Mouse (Mus musculus) liver, embryonic 13.5 days (tissue): ENCODE results near the gene Ube2g1. TPM values are rescaled to one million over a fixed set of nuclear protein-coding genes. Genes with fewer than 3 reads are reported as not detected.

Experiments
- ATAC-seq: fragments of 200-750 bp; cut with Nextera tagmentation; 2 replicates; pipeline ENCODE4 v1.8.0; 2017; ENCODE audit warnings: low read depth, mild to moderate bottlenecking, moderate number of reproducible peaks, moderate library complexity
- DNase-seq: peaks from one replicate; pipeline ENCODE4 v3.0.0; 2022
- H3K27ac ChIP-seq: fragments of 300-500 bp; sonication (generic); 2 replicates; pipeline ENCODE4 v1.5.1; 2015; ENCODE audit warnings: moderate library complexity, mild to moderate bottlenecking, inconsistent platforms
- H3K27me3 ChIP-seq: fragments of 300-500 bp; sonication (generic); 2 replicates; pipeline ENCODE4 v1.6.1; 2015; ENCODE audit warnings: mild to moderate bottlenecking, inconsistent platforms
- H3K36me3 ChIP-seq: fragments of 300-500 bp; sonication (generic); 2 replicates; pipeline ENCODE4 v1.6.1; 2015; ENCODE audit warnings: mild to moderate bottlenecking, inconsistent platforms
- H3K4me1 ChIP-seq: fragments of 300-500 bp; sonication (generic); replicated peaks from 2 replicates; pipeline ENCODE4 v1.6.1; 2015; ENCODE audit warnings: inconsistent platforms
- H3K4me2 ChIP-seq: fragments of 300-500 bp; sonication (generic); 2 replicates; pipeline ENCODE4 v1.6.1; 2015; ENCODE audit warnings: inconsistent platforms, mild to moderate bottlenecking, moderate library complexity
- H3K4me3 ChIP-seq: fragments of 300-500 bp; sonication (generic); replicated peaks from 2 replicates; pipeline ENCODE4 v1.5.1; 2015; ENCODE audit warnings: mild to moderate bottlenecking, inconsistent platforms
- H3K9ac ChIP-seq: fragments of 300-500 bp; sonication (generic); 2 replicates; pipeline ENCODE4 v1.6.1; 2015; ENCODE audit warnings: mild to moderate bottlenecking, inconsistent platforms
- H3K9me3 ChIP-seq: fragments of 300-500 bp; sonication (generic); replicated peaks from 2 replicates; pipeline ENCODE4 v1.6.1; 2016; ENCODE audit warnings: inconsistent platforms
- WGBS: fragments of 180-500 bp; shearing (Covaris S2); methylation state at CpG from one replicate; pipeline ENCODE4 v1.1.7; 2015; ENCODE audit not compliant: insufficient replicate concordance; 5-methylcytosine and 5-hydroxymethylcytosine counted together
- polyA plus RNA-seq: library from polyadenylated mRNA; unstranded; fragments of >200 nt; fragmentation: Nextera tagmentation; extraction: Ambion mirVana; gene quantifications from 2 replicates; pipeline ENCODE4 v1.2.1, GENCODE M21; 2015

Ube2g1 gene
- polyA plus RNA-seq, 1 experiment from 2014 or later, result 24.8 TPM

DNA sequence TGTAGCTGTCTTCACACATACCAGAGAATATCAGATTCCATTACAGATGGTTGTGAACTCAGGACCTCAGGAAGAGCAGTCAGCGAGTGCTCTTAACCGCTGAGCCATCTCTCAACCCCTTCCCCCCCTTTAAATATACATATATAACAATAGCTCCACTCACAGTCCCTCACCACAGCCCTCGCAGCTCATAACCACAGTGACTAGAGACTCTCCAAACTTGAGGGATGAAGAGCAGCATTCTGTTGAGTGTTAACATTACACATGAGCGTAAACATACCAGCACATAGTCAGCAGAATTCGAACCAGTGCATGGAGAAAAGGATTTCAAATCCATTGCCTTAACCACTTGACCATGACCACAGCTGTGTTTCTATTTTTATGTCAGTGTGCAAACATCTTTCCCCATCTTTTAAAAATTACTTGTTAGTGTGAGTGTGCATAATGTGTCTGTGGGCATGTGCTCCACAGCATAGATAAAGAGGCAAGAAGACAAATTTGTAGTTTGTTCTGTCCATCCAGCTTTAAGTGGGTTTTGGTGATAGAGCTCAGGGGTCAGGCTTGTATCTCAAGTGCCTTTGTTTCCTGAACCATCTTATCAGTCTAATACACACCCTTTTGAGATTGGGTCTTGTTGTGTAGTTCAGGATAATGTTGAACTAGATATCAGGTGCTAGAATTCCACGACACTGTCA, 64.4 kb downstream of the Ube2g1 start:
- H3K4me2 ChIP-seq, result no peak overlapping the region
- H3K27ac ChIP-seq, result peak overlapping the region; percentile 30; the same call in 1 of the 2 replicates
- DNase-seq (no peak), ATAC-seq (0 out of 2 replicates have a peak, but pooled peaks have one; percentile 31)
- peaks cover 18% of the 10 kb centered on the region for H3K4me1 ChIP-seq
- no peaks in the 10 kb centered on the region for H3K9me3 ChIP-seq
- no peak overlapping the region for H3K4me3 ChIP-seq
- H3K9ac ChIP-seq, result no peak overlapping the region
- H3K27me3 ChIP-seq, result no peaks in the 10 kb centered on the region
- peaks cover 6% of the 10 kb centered on the region for H3K36me3 ChIP-seq
- 36% methylated on average over 6 of the region's 6 CpGs for WGBS

DNA sequence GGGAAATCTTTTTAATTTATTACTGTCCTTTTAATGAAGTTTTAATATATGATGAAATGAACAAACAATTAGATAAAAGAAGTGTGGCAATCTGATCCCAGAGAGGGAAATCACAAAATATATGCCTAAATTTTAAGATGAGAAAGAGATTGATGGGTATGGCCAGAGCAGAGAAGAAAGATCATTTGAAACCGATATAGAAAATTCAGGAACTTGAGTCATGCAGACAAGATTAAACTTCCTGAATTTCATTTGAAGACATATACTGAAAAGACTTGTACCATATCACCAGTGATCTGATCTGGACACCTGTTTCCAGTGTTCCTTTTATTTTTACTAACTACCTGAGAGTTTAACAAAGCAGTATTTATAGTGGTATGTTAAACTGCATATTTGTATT, 65.4 kb downstream of the Ube2g1 start:
- peaks cover 18% of the 10 kb centered on the region for H3K4me1 ChIP-seq
- no peaks in the 10 kb centered on the region for H3K9me3 ChIP-seq
- H3K4me2 ChIP-seq, result no peak overlapping the region
- no peaks in the 10 kb centered on the region for H3K27me3 ChIP-seq
- H3K9ac ChIP-seq, result no peak overlapping the region
- no peak overlapping the region for H3K27ac ChIP-seq
- DNase-seq, result no peak
- no peak overlapping the region for H3K4me3 ChIP-seq
- H3K36me3 ChIP-seq, result peaks cover 6% of the 10 kb centered on the region
- 24% methylated on average over 1 of the region's 1 CpGs for WGBS
- ATAC-seq, result no peak

DNA sequence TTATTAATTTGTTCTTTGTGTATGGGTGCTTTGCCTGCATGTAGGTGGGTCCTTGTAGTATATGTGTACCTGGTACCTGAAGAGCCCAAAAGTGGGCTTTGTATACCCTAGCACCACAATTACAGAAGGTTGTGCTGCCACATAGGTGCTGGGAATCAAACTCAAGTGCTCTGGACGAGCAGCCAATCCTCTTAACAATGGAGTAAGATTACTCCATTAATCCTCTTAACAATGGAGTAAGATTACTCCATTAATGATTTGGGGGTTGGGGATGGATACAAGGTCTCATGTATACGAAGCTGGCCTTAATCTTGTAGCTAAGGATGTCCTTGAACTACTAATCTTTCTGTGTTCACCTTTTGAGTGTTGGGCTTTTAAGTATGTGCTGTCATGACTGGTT, 68.2 kb downstream of the Ube2g1 start:
- no peak overlapping the region for H3K4me2 ChIP-seq
- H3K4me1 ChIP-seq, result peaks cover 21% of the 10 kb centered on the region
- no peak for DNase-seq
- no peak overlapping the region for H3K27ac ChIP-seq
- 72% methylated on average over 2 of the region's 2 CpGs for WGBS
- 0 out of 2 replicates have a peak, but pooled peaks cover 3% of the 10 kb centered on the region for H3K36me3 ChIP-seq
- H3K27me3 ChIP-seq, result no peaks in the 10 kb centered on the region
- H3K9me3 ChIP-seq, result no peaks in the 10 kb centered on the region
- no peak for ATAC-seq
- no peak overlapping the region for H3K9ac ChIP-seq
- H3K4me3 ChIP-seq, result no peak overlapping the region

DNA sequence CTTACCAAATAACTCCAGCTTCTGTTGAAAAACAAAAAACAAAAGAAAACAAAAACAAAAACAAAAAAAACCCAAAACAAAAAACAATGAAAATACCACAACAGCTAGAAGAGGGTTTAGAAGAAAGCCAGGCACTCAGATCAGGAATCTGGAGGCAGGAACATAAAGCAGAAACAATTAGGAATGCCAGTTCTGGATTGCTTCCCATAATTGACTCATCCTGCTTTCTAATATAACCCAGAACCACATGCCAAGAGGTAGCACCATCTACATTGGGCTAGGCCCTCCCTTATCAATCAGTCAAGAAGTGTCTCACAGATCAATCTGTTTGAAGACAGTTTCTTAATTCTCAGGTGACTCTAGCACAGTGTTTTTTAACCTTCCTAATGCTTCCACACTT, 73.6 kb downstream of the Ube2g1 start:
- Histone ChIP-seq H3K27ac (no peak overlapping the region), H3K36me3 (0 out of 2 replicates have a peak, but pooled peaks cover 7% of the 10 kb centered on the region), H3K9me3 (no peaks in the 10 kb centered on the region), H3K4me2 (no peak overlapping the region), H3K4me1 (peaks cover 9% of the 10 kb centered on the region), H3K9ac (no peak overlapping the region), H3K27me3 (no peaks in the 10 kb centered on the region), H3K4me3 (no peak overlapping the region)
- no peak for DNase-seq
- ATAC-seq, result no peak

DNA sequence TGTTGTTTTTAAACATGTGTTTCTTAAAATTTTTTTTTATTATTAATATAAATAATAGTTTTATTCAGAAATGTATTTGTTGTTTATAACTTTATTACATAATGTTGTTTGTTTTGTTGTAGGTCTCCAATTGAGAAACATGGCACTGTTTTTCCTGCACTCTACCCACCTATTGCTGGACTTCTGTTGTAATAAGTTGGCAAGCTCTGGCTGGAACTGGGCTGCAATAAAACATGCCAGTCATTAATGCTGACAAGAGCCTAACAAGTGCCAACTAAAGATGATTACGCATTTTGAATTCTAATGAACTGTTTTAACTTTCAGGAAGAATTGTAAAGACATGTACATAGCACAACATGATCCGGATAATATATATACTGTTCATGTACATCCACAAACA, 76.3 kb downstream of the Ube2g1 start:
- Histone ChIP-seq H3K4me1 (peaks cover 33% of the 10 kb centered on the region), H3K4me2 (no peak overlapping the region), H3K9ac (no peak overlapping the region), H3K36me3 (0 out of 2 replicates have a peak, but pooled peaks cover 7% of the 10 kb centered on the region), H3K4me3 (no peak overlapping the region), H3K9me3 (no peaks in the 10 kb centered on the region), H3K27me3 (no peaks in the 10 kb centered on the region), H3K27ac (no peak overlapping the region)
- 86% methylated on average over 2 of the region's 2 CpGs for WGBS
- no peak for DNase-seq
- no peak for ATAC-seq

DNA sequence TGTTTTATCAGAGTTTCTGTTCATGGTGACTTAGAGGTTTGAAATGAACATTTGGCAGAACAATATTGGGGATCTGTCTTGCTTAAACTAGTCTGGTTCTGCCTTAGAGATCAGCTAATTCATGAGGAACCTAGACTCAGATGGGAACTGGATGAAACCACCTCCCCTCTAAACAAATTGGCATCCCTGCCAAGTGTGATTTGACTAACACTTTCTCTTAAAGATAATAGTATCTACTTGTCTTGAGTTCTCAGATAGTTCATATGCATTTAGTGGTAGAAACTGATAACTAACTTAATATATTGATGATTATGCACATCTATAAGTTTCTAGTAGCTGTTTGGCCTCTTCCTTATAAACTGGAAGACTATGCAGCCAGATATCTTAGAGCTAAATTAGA, 79.6 kb downstream of the Ube2g1 start:
- no peaks in the 10 kb centered on the region for H3K27me3 ChIP-seq
- no peak overlapping the region for H3K4me2 ChIP-seq
- H3K4me1 ChIP-seq, result peaks cover 56% of the 10 kb centered on the region
- no peak overlapping the region for H3K4me3 ChIP-seq
- no peaks in the 10 kb centered on the region for H3K9me3 ChIP-seq
- DNase-seq (no peak), ATAC-seq (no peak)
- H3K9ac ChIP-seq, result no peak overlapping the region
- H3K36me3 ChIP-seq, result no peaks in the 10 kb centered on the region
- H3K27ac ChIP-seq, result peak overlapping the region; percentile 97

DNA sequence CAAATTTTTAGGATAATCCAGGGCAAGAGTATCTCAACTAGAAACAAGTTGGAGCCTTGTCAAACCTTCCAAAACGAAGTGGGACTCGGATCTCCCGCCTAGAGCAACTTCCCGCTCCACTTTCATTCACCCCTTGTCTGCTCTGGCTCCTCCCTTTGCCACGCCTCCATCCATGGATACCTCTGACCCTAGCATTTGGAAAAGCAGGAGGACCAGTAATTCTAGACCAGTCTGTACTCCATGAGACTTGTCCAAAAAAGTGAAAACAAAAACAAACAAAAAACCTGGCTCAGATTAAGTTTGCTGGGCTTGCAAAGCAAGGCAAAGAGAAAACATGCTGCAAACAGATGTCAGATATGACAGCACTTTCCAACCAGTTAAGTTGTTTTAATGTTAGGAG, 81.2 kb downstream of the Ube2g1 start:
- H3K4me1 ChIP-seq, result peaks cover 70% of the 10 kb centered on the region
- peak overlapping the region; percentile 91 for H3K9ac ChIP-seq
- H3K4me2 ChIP-seq, result peak overlapping the region; percentile 91
- H3K4me3 ChIP-seq, result peak overlapping the region; percentile 79
- H3K9me3 ChIP-seq, result no peaks in the 10 kb centered on the region
- H3K36me3 ChIP-seq, result no peaks in the 10 kb centered on the region
- WGBS, result 32% methylated on average over 5 of the region's 5 CpGs
- H3K27me3 ChIP-seq, result no peaks in the 10 kb centered on the region
- peak overlapping the region; percentile 97 for H3K27ac ChIP-seq
- ATAC-seq (no peak), DNase-seq (no peak)

DNA sequence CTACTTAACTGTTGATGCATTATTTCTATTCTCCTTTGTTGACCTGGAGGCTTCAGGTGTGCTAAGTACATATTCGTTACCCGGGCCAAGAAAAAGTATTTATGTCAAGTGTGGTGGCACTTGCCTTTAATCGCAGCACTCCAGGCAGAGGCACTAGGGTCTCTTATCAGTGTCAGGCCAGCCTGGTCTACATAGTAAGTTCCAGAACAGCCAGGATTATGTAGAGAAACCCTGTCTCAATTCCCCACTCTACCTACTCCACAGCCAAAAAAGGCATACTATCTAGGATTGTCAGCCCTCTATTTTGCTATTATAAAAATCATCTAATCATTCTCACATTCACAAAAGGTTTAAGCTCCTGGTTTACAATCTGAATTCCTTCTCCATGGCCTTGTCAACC, 82.0 kb downstream of the Ube2g1 start:
- peak overlapping the region; percentile 91 for H3K9ac ChIP-seq
- no peaks in the 10 kb centered on the region for H3K27me3 ChIP-seq
- peaks cover 3% of the 10 kb centered on the region; the same call in 1 of the 2 replicates for H3K36me3 ChIP-seq
- H3K27ac ChIP-seq, result peak overlapping the region; percentile 97
- DNase-seq (peak; percentile 74), ATAC-seq (peak; percentile 83)
- 10% methylated on average over 3 of the region's 3 CpGs for WGBS
- no peaks in the 10 kb centered on the region for H3K9me3 ChIP-seq
- peak overlapping the region; percentile 79 for H3K4me3 ChIP-seq
- peak overlapping the region; percentile 91 for H3K4me2 ChIP-seq
- H3K4me1 ChIP-seq, result peaks cover 78% of the 10 kb centered on the region

DNA sequence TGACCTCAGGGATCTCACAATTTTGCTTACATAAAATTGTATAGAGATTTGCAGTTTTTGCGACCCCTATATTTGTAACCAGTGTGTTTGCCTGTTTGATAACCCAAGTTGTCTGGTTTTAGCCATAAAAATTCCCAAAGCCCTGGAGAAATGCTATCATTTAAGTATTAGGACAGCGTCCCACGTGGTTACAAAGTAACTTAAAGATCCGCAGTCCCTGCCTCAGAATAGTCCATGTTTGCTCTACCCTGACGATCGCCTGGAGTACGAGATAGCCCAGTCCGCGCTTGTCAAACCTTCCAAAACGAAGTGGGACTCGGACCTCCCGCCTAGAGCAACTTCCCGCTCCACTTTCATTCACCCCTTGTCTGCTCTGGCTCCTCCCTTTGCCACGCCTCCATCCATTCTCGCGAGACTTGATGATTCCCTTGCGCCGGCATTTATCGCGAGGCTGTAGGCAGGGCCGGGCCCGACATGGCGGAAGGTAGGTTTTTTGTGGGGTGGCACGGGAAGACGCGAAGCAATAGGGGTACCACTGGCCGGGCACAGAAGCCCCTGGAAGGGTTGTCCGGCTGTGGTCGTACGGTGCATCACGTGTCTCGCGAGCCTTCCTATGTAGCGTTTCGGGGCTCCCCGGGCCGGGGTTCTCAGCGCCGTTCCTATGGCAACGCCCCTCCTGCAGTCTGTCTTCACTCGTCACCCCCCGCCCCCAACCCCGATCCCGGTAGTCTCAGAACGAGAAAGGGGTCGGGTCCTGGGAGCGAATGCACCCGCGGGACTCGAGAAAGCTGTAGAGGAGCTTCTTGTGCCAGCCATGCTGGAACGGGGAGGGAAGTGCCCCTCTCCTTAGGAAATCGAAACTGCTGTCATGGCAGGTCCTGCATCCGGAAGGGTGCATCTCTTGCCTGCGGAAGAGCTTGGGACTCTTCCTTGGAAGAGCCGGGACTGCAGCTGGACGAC, 82.7 kb downstream of the Ube2g1 start, which contains the start of gene Ankfy1:
Gene Ankfy1, plus strand, starts transcription at position 456 of the 960 bp plus-strand sequence.
- ATAC-seq, result peak; percentile 86
- peak; percentile 98 for DNase-seq
- no peaks in the 10 kb centered on the region for H3K27me3 ChIP-seq
- under 1% methylated on average over 56 of the region's 56 CpGs for WGBS
- H3K9me3 ChIP-seq, result no peaks in the 10 kb centered on the region
- peaks cover 86% of the 10 kb centered on the region for H3K4me1 ChIP-seq
- H3K27ac ChIP-seq, result peak within 1 kb of the TSS; percentile 97
- peak within 1 kb of the TSS; percentile 79 for H3K4me3 ChIP-seq
- H3K36me3 ChIP-seq, result peaks cover 3% of the 10 kb centered on the region; the same call in 1 of the 2 replicates
- peak within 1 kb of the TSS; percentile 91 for H3K4me2 ChIP-seq
- peak within 1 kb of the TSS; percentile 91 for H3K9ac ChIP-seq

DNA sequence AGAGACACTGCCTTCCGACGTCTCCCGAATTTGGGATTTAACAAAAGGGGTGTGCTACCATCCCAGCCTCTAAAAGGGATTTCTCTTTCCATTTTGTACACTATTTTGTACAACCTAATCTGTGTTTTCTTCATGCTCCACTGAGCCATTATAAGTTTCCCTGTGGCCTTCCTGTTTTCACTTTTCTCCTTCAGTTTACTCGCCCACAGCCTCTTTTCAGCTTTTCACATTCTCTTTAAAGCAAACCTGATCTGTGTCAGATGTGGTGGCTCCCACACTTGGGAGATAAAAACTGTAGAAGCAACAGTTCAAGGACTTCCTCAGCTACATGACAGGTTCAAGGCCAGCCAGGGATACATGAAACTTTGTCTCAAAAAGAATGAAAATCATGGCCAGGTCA, 85.3 kb downstream of the Ube2g1 start:
- Histone ChIP-seq H3K4me1 (peaks cover 88% of the 10 kb centered on the region), H3K4me2 (peak overlapping the region; percentile 91), H3K36me3 (peaks cover 6% of the 10 kb centered on the region), H3K4me3 (peak overlapping the region; percentile 79), H3K9ac (peak overlapping the region; percentile 91; the same call in 1 of the 2 replicates), H3K9me3 (no peaks in the 10 kb centered on the region), H3K27ac (peak overlapping the region; percentile 1; the same call in 1 of the 2 replicates), H3K27me3 (no peaks in the 10 kb centered on the region)
- WGBS, result 85% methylated on average over 4 of the region's 4 CpGs
- no peak for DNase-seq
- ATAC-seq, result no peak

DNA sequence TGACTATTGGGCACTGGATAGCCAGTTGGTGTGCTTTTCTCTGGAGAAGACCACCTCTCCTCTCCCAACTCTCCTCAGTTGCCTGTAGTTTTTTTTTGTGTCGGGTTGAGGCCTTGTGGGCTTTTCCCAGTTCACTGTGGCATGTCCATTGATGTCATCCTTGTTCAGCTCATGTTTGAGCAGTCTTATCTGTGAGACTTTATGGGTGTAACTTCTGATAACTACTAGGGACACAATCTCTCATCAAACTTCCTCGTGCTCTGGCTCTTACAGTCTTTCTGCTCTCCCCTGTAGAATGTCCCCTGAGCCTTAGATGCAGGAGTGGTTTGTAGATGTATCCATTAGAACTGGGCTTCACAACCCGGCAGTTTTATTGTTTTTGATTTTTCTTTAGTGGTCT, 87.9 kb downstream of the Ube2g1 start:
- peaks cover 13% of the 10 kb centered on the region for H3K36me3 ChIP-seq
- H3K4me2 ChIP-seq, result peak overlapping the region; percentile 54
- H3K9me3 ChIP-seq, result no peaks in the 10 kb centered on the region
- H3K4me3 ChIP-seq, result no peak overlapping the region; the same call in 1 of the 2 replicates
- H3K9ac ChIP-seq, result peak overlapping the region; percentile 34; the same call in 1 of the 2 replicates
- H3K4me1 ChIP-seq, result peaks cover 70% of the 10 kb centered on the region
- ATAC-seq, result peak; percentile 75
- WGBS, result 30% methylated on average over 3 of the region's 3 CpGs
- DNase-seq, result no peak
- H3K27ac ChIP-seq, result peak overlapping the region; percentile 71
- no peaks in the 10 kb centered on the region for H3K27me3 ChIP-seq
